Mouse (Mus musculus): ENCODE measurements around the gene Sohlh2.

- TF ChIP-seq POLR2A (IDR thresholded peaks at IDR 0.05; ENCODE audit: low read depth, low read length): no peak
- TF ChIP-seq ZC3H11A (IDR thresholded peaks at IDR 0.05; ENCODE audit: low read depth, low read length): no peak
- TF ChIP-seq CTCF (conservative IDR thresholded peaks at IDR 0.05 in 1 of 2, IDR thresholded peaks at IDR 0.05 in 1 of 2; ENCODE audit: low read depth in 2 of 2, low read length in 2 of 2): no peak
- no peak for TF ChIP-seq SMC3 (IDR thresholded peaks at IDR 0.05; ENCODE audit: low read depth, low read length)
- no peak for TF ChIP-seq KAT2A (IDR thresholded peaks at IDR 0.05; ENCODE audit: insufficient replicate concordance, low read length)
- TF ChIP-seq NELFE (IDR thresholded peaks at IDR 0.05; ENCODE audit: low read depth, low read length): no peak
- TF ChIP-seq EP300 (IDR thresholded peaks at IDR 0.05; ENCODE audit: low read length): no peak
- TF ChIP-seq BHLHE40 (IDR thresholded peaks at IDR 0.05; ENCODE audit: low read depth, low read length): no peak
- TF ChIP-seq MEF2A (IDR thresholded peaks at IDR 0.05; ENCODE audit: borderline replicate concordance, low read depth, low read length): no peak
Measured at GRCm38 (mm10) chr3:55141401-55141800, 40.4 kb upstream of the Sohlh2 start.

All from CH12.LX (cell line).